Mouse (Mus musculus): ENCODE results near the gene Pimreg. TPM values are rescaled to one million over a fixed set of nuclear protein-coding genes. Genes with fewer than 3 reads are reported as not detected.

The Pimreg gene
- polyA plus RNA-seq, 1 experiment from 2014 or later, result 219 TPM

DNA sequence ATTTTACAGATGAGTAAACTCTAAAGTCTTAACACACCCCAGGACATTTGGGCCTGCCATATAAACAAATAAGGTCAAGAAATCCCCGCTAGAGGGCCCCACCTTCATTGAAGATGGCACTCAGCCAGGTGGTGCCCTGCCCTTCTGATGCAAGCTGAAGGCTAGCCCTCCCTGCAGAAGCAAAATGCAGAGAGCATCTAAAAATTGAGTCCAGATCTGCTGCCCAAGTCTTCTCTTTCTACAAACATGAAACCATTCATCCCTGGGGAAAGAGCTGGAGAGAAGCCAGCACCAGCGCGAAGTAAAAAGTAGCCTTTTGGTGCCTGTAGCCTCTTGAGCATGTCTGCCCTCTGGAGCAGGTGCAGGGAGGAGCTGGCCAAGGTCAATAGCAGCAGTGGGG lies 36.2 kb downstream of the Pimreg start:
- no peak overlapping the region for H3K27ac ChIP-seq (replicated peaks)
- no peak overlapping the region for H3K4me3 ChIP-seq
- peaks cover 3% of the 10 kb centered on the region; the same call in 1 of the 2 replicates for H3K27me3 ChIP-seq (replicated peaks; ENCODE audit: low read depth, poor library complexity, severe bottlenecking)
- H3K4me1 ChIP-seq, result 0 out of 2 replicates have a peak, but pooled peaks cover 5% of the 10 kb centered on the region
- H3K9me3 ChIP-seq, result no peaks in the 10 kb centered on the region
- 53% methylated on average over 3 of the region's 3 CpGs for WGBS
- H3K36me3 ChIP-seq (replicated peaks), result no peaks in the 10 kb centered on the region
- no peak for DNase-seq (ENCODE audit: low spot score)

DNA sequence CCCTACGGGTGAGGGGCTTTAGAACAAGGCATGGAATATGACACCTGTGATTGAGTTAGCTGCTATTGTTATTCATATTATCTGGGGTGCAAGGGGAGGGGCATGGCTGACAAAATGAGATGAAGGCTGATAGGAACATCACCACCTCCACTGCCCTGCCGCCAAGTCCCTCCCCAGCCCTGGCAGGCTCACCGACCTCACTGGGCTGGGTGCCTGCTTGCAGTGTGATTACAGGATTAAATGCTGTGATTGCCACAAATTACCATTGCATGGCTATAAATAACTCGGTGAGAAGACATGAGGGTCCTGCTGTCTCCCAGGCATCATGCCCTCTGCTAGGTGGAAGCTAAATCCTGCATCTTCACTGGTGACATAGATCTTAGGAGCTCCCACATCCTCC lies 36.8 kb downstream of the Pimreg start:
- DNase-seq (ENCODE audit: low spot score), result no peak
- 0 out of 2 replicates have a peak, but pooled peaks cover 5% of the 10 kb centered on the region for H3K4me1 ChIP-seq
- no peaks in the 10 kb centered on the region for H3K9me3 ChIP-seq
- H3K4me3 ChIP-seq, result no peak overlapping the region
- no peak overlapping the region for H3K27ac ChIP-seq (replicated peaks)
- H3K36me3 ChIP-seq (replicated peaks), result no peaks in the 10 kb centered on the region
- 62% methylated on average over 4 of the region's 4 CpGs for WGBS
- no peaks in the 10 kb centered on the region; the same call in 1 of the 2 replicates for H3K27me3 ChIP-seq (replicated peaks; ENCODE audit: low read depth, poor library complexity, severe bottlenecking)

GRCm38 (mm10) chr11:72080461-72080860 lies 38.6 kb downstream of the Pimreg start:
- H3K27me3 ChIP-seq (replicated peaks; ENCODE audit: low read depth, poor library complexity, severe bottlenecking), result no peaks in the 10 kb centered on the region
- H3K36me3 ChIP-seq (replicated peaks), result no peaks in the 10 kb centered on the region
- H3K4me1 ChIP-seq, result 0 out of 2 replicates have a peak, but pooled peaks cover 5% of the 10 kb centered on the region
- H3K4me3 ChIP-seq, result no peak overlapping the region
- no peak overlapping the region for H3K27ac ChIP-seq (replicated peaks)
- H3K9me3 ChIP-seq, result no peaks in the 10 kb centered on the region
- no peak for DNase-seq (ENCODE audit: low spot score)
- WGBS, result 88% methylated on average over 6 of the region's 6 CpGs

- peaks cover 13% of the 10 kb centered on the region for H3K4me1 ChIP-seq
- H3K9me3 ChIP-seq, result no peaks in the 10 kb centered on the region
- 89% methylated on average over 4 of the region's 4 CpGs for WGBS
These were observed 40.8 kb downstream of the Pimreg start for GRCm38 (mm10) chr11:72082601-72083000.

GRCm38 (mm10) chr11:72084337-72084736 lies 42.5 kb downstream of the Pimreg start:
- H3K4me3 ChIP-seq, result no peak overlapping the region
- peaks cover 18% of the 10 kb centered on the region for H3K4me1 ChIP-seq
- H3K9me3 ChIP-seq, result no peaks in the 10 kb centered on the region
- no peak for DNase-seq (ENCODE audit: low spot score)
- H3K36me3 ChIP-seq (replicated peaks), result no peaks in the 10 kb centered on the region
- no peaks in the 10 kb centered on the region for H3K27me3 ChIP-seq (replicated peaks; ENCODE audit: low read depth, poor library complexity, severe bottlenecking)
- H3K27ac ChIP-seq (replicated peaks), result no peak overlapping the region
- 94% methylated on average over 15 of the region's 15 CpGs for WGBS

More at GRCm38 (mm10) chr11:72082601-72083000, 40.8 kb downstream of the Pimreg start:
- no peaks in the 10 kb centered on the region for H3K27me3 ChIP-seq (replicated peaks; ENCODE audit: low read depth, poor library complexity, severe bottlenecking)
- no peaks in the 10 kb centered on the region for H3K36me3 ChIP-seq (replicated peaks)
- no peak overlapping the region for H3K27ac ChIP-seq (replicated peaks)
- H3K4me3 ChIP-seq, result no peak overlapping the region
- DNase-seq (ENCODE audit: low spot score), result no peak

- Histone ChIP-seq H3K9me3 (no peaks in the 10 kb centered on the region), H3K4me3 (no peak overlapping the region), H3K36me3 (replicated peaks) (no peaks in the 10 kb centered on the region), H3K27me3 (replicated peaks; ENCODE audit: low read depth, poor library complexity, severe bottlenecking) (no peaks in the 10 kb centered on the region), H3K4me1 (peaks cover 13% of the 10 kb centered on the region), H3K27ac (replicated peaks) (no peak overlapping the region)
- whole genome bisulfite sequencing, result 58% methylated on average over 11 of the region's 11 CpGs
- DNase-seq (ENCODE audit: low spot score), result no peak
These were observed 44.6 kb downstream of the Pimreg start for GRCm38 (mm10) chr11:72086251-72087046.

- Histone ChIP-seq H3K4me1 (peaks cover 11% of the 10 kb centered on the region; the same call in 1 of the 2 replicates), H3K9me3 (no peaks in the 10 kb centered on the region), H3K27ac (replicated peaks) (no peak overlapping the region), H3K27me3 (replicated peaks; ENCODE audit: low read depth, poor library complexity, severe bottlenecking) (no peaks in the 10 kb centered on the region), H3K36me3 (replicated peaks) (no peaks in the 10 kb centered on the region), H3K4me3 (no peak overlapping the region)
- no peak for DNase-seq (ENCODE audit: low spot score)
- 63% methylated on average over 8 of the region's 8 CpGs for WGBS
These were observed 50.6 kb downstream of the Pimreg start for GRCm38 (mm10) chr11:72092390-72092789.

GRCm38 (mm10) chr11:72094442-72094841 lies 52.6 kb downstream of the Pimreg start:
- H3K36me3 ChIP-seq (replicated peaks), result no peaks in the 10 kb centered on the region
- peaks cover 6% of the 10 kb centered on the region for H3K4me1 ChIP-seq
- H3K4me3 ChIP-seq, result no peak overlapping the region
- no peak for DNase-seq (ENCODE audit: low spot score)
- 87% methylated on average over 7 of the region's 7 CpGs for WGBS
- no peaks in the 10 kb centered on the region for H3K27me3 ChIP-seq (replicated peaks; ENCODE audit: low read depth, poor library complexity, severe bottlenecking)
- H3K27ac ChIP-seq (replicated peaks), result no peak overlapping the region
- H3K9me3 ChIP-seq, result no peaks in the 10 kb centered on the region

- 62% methylated on average over 3 of the region's 3 CpGs for WGBS
- H3K36me3 ChIP-seq (replicated peaks), result no peaks in the 10 kb centered on the region
- H3K4me3 ChIP-seq, result no peak overlapping the region
- no peak overlapping the region for H3K27ac ChIP-seq (replicated peaks)
- no peaks in the 10 kb centered on the region for H3K9me3 ChIP-seq
- no peaks in the 10 kb centered on the region for H3K27me3 ChIP-seq (replicated peaks; ENCODE audit: low read depth, poor library complexity, severe bottlenecking)
- H3K4me1 ChIP-seq, result peaks cover 6% of the 10 kb centered on the region
- no peak for DNase-seq (ENCODE audit: low spot score)
These were observed 54.2 kb downstream of the Pimreg start for GRCm38 (mm10) chr11:72095994-72096393.

Other genes with a start within 250 kb of the Pimreg start
- gene Aipl1, start 4.5 kb upstream of the Pimreg start, polyA plus RNA-seq (2016; fragmentation: Nextera tagmentation; extraction: Ambion mirVana), result 0.36 and 0.52 TPM in 2 replicates
- gene Pitpnm3, start 93.7 kb downstream of the Pimreg start, polyA plus RNA-seq (2016; fragmentation: Nextera tagmentation; extraction: Ambion mirVana), result 0.23 and 0.24 TPM in 2 replicates
- 0.72 and 0.83 TPM in 2 replicates for gene Gm43951, start 164.8 kb downstream of the Pimreg start, polyA plus RNA-seq (2016; fragmentation: Nextera tagmentation; extraction: Ambion mirVana)
- gene 4933427D14Rik, start 165.4 kb downstream of the Pimreg start, polyA plus RNA-seq (2016; fragmentation: Nextera tagmentation; extraction: Ambion mirVana), result 17.1 and 19.9 TPM in 2 replicates
- gene Txndc17, start 165.5 kb downstream of the Pimreg start, polyA plus RNA-seq (2016; fragmentation: Nextera tagmentation; extraction: Ambion mirVana), result 180 TPM in 2 replicates
- gene Med31, start 173.6 kb downstream of the Pimreg start, polyA plus RNA-seq (2016; fragmentation: Nextera tagmentation; extraction: Ambion mirVana), result 46.7 and 50.8 TPM in 2 replicates
- 0.10 and 0.14 TPM in 2 replicates for gene Slc13a5, start 225.2 kb downstream of the Pimreg start, polyA plus RNA-seq (2016; fragmentation: Nextera tagmentation; extraction: Ambion mirVana)